Mouse (Mus musculus) frontal cortex, adult 2 months (tissue): ENCODE data around the gene Mtus2. TPM values are rescaled to one million over a fixed set of nuclear protein-coding genes. Genes with fewer than 3 reads are reported as not detected.

Source experiments
- DNase-seq, 2 experiments: peaks; one replicate each; pipeline ENCODE4 v3.0.0; 2022; ENCODE audit warnings: low spot score in 1 of 2; ENCODE audit errors: extremely low spot score in 1 of 2
- polyA plus RNA-seq: library from polyadenylated mRNA; depleted of rRNA; stranded (reverse); fragments of >200 nt; gene quantifications from 2 replicates; pipeline ENCODE4 v1.2.3, GENCODE M21; 2012

Gene Mtus2
- polyA plus RNA-seq, 1 experiment: 19.4 TPM

- DNase-seq: no peak
Observed at GRCm38 (mm10) chr5:148262016-148262415, 304.9 kb downstream of the Mtus2 start.

- peak; percentile 64 to 74 for DNase-seq
Observed at GRCm38 (mm10) chr5:148264819-148265707, 307.9 kb downstream of the Mtus2 start.

- DNase-seq: no peak
Observed at GRCm38 (mm10) chr5:148266841-148267240, 309.7 kb downstream of the Mtus2 start.

- DNase-seq: no peak
Observed at GRCm38 (mm10) chr5:148267446-148267845, 310.3 kb downstream of the Mtus2 start.

GRCm38 (mm10) chr5:148272065-148272464 lies 314.9 kb downstream of the Mtus2 start:
- no peak for DNase-seq

GRCm38 (mm10) chr5:148272771-148273170 lies 315.7 kb downstream of the Mtus2 start:
- no peak for DNase-seq

- no peak for DNase-seq
Observed at GRCm38 (mm10) chr5:148278233-148278632, 321.1 kb downstream of the Mtus2 start.

GRCm38 (mm10) chr5:148280321-148280720 lies 323.2 kb downstream of the Mtus2 start:
- no peak for DNase-seq

- no peak for DNase-seq
Observed at GRCm38 (mm10) chr5:148282093-148282492, 325.0 kb downstream of the Mtus2 start.

- peak; percentile 31 to 61 for DNase-seq
Observed at GRCm38 (mm10) chr5:148282631-148283030, 325.5 kb downstream of the Mtus2 start.

GRCm38 (mm10) chr5:148283177-148283576 lies 326.1 kb downstream of the Mtus2 start:
- DNase-seq: no peak

- no peak for DNase-seq
Observed at GRCm38 (mm10) chr5:148283584-148283983, 326.5 kb downstream of the Mtus2 start.

GRCm38 (mm10) chr5:148287529-148287928 lies 330.4 kb downstream of the Mtus2 start:
- no peak for DNase-seq

- no peak for DNase-seq
Observed at GRCm38 (mm10) chr5:148288804-148289203, 331.7 kb downstream of the Mtus2 start.

GRCm38 (mm10) chr5:148289951-148290350 lies 332.8 kb downstream of the Mtus2 start:
- DNase-seq: no peak

- DNase-seq: no peak
Observed at GRCm38 (mm10) chr5:148292862-148293261, 335.7 kb downstream of the Mtus2 start.

GRCm38 (mm10) chr5:148293346-148293745 lies 336.2 kb downstream of the Mtus2 start:
- DNase-seq: peak in 1 of 2 experiments; percentile 28

GRCm38 (mm10) chr5:148302968-148303367 lies 345.8 kb downstream of the Mtus2 start:
- no peak for DNase-seq

- DNase-seq: no peak
Observed at GRCm38 (mm10) chr5:148304112-148304511, 347.0 kb downstream of the Mtus2 start.

- DNase-seq: no peak
Observed at GRCm38 (mm10) chr5:148310790-148311189, 353.7 kb downstream of the Mtus2 start.

- peak in 1 of 2 experiments; percentile 22 for DNase-seq
Observed at GRCm38 (mm10) chr5:148312443-148312842, 355.3 kb downstream of the Mtus2 start.

GRCm38 (mm10) chr5:148314931-148315330 lies 357.8 kb downstream of the Mtus2 start:
- no peak for DNase-seq
